17 mouse cellular contexts compared by ENCODE assay signal in the genomic region with DNA sequence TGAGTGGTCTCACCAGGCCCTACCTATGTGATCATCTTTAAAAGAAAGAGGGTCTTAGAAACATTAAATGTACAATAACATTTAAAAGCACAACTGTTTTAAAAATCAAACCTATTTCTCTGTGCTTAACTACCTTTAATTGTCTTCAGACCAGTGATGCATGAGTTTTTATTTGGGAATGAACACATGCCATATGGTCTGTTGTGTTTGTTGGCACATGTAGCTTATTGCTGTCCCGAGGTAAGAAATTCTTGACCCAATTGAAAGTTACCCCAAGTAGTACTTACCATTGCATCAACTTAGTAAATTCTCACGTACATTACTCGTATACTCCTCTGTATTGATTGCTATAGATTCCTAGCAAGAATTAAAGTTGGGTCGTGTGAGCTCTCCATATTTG.
"Had no signal": no experiment of that assay in that cellular context is flagged by ENCODE, and none has a peak within 500 bp of the region (broad histone marks: within the 10 kb centered on the region; RNA-seq: fewer than 3 reads in every experiment).

No protein-coding gene starts in this region.

- DNase-seq: lung, adult 2 months; lung, postnatal 14 days; lung, postnatal 36 days; right cerebral cortex, postnatal 14 days; thymus, adult 2 months; thymus, postnatal 25 days; thymus, postnatal 4 days had no signal

- H3K9me3 ChIP-seq: lung, embryonic 15.5 days; midbrain, embryonic 15.5 days; stomach, embryonic 15.5 days had no signal

- H3K27me3 ChIP-seq: lung, embryonic 15.5 days; megakaryocyte, embryonic 14.5 days; midbrain, embryonic 13.5 days; midbrain, embryonic 15.5 days; neural tube, embryonic 12.5 days; stomach, embryonic 15.5 days had no signal

- H3K4me1 ChIP-seq: lung, embryonic 15.5 days; megakaryocyte, embryonic 14.5 days; midbrain, embryonic 13.5 days; midbrain, embryonic 15.5 days; neural tube, embryonic 12.5 days; stomach, embryonic 15.5 days had no signal

- ATAC-seq: lung, postnatal 0 days; midbrain, embryonic 13.5 days; midbrain, embryonic 15.5 days had no signal

- H3K27ac ChIP-seq: lung, embryonic 15.5 days; macrophage; midbrain, embryonic 13.5 days; midbrain, embryonic 15.5 days; neural tube, embryonic 12.5 days; stomach, embryonic 15.5 days; stomach, postnatal 0 days had no signal

- H3K36me3 ChIP-seq: lung, embryonic 15.5 days; midbrain, embryonic 13.5 days; midbrain, embryonic 15.5 days; neural tube, embryonic 12.5 days; stomach, embryonic 15.5 days had no signal

- H3K4me3 ChIP-seq: lung, embryonic 15.5 days; megakaryocyte, embryonic 14.5 days; midbrain, embryonic 13.5 days; midbrain, embryonic 15.5 days; neural tube, embryonic 12.5 days; stomach, embryonic 15.5 days had no signal

- H3K9ac ChIP-seq: lung, embryonic 15.5 days; midbrain, embryonic 13.5 days; midbrain, embryonic 15.5 days; neural tube, embryonic 12.5 days; stomach, embryonic 15.5 days had no signal

- H3K4me2 ChIP-seq: lung, embryonic 15.5 days; midbrain, embryonic 11.5 days; midbrain, embryonic 13.5 days; midbrain, embryonic 15.5 days; neural tube, embryonic 12.5 days; stomach, embryonic 15.5 days had no signal
